In genomic region chr4:76440791-76441364, GRCm38 (mm10) we compare ENCODE assay signal across 8 mouse cellular contexts.
DNase-seq lines count a peak whose midpoint lies in the region; ATAC-seq and TF ChIP-seq lines count a peak whose summit lies in the region.

No protein-coding gene starts in this region.

- H3K4me2 ChIP-seq in heart, embryonic 15.5 days = peak overlapping the region; percentile 26
- H3K4me2 ChIP-seq in forebrain, embryonic 12.5 days = no peak overlapping the region

- H3K36me3 ChIP-seq in heart, embryonic 15.5 days = no peaks in the 10 kb centered on the region
- H3K36me3 ChIP-seq in forebrain, embryonic 12.5 days (replicated peaks) = no peaks in the 10 kb centered on the region

- DNase-seq in cerebellum, postnatal 4 days (ENCODE audit: low spot score in 2 of 2) = no peak
- peak; percentile 22 to 38 for DNase-seq in lung, adult 18-20 months
- no peak for DNase-seq in lung, adult 2 months
- peak; percentile 32 for DNase-seq in lung, postnatal 14 days
- no peak for DNase-seq in yolk sac, embryonic 10.5 days (ENCODE audit: low spot score)

- no peaks in the 10 kb centered on the region for H3K27me3 ChIP-seq in heart, embryonic 15.5 days
- no peaks in the 10 kb centered on the region for H3K27me3 ChIP-seq in forebrain, embryonic 12.5 days

- H3K4me1 ChIP-seq in lung, adult 2 months (ENCODE audit: control insufficient read depth, insufficient read depth, low read length) = no peaks in the 10 kb centered on the region; the same call in 1 of the 2 replicates
- H3K4me1 ChIP-seq in heart, embryonic 15.5 days (replicated peaks) = peaks cover 33% of the 10 kb centered on the region
- 0 out of 2 replicates have a peak, but pooled peaks cover 18% of the 10 kb centered on the region for H3K4me1 ChIP-seq in forebrain, embryonic 12.5 days

- no peak overlapping the region for H3K4me3 ChIP-seq in lung, adult 2 months (replicated peaks; ENCODE audit: extremely low read depth, low read depth, low read length)
- H3K4me3 ChIP-seq in heart, embryonic 15.5 days = no peak overlapping the region
- no peak overlapping the region for H3K4me3 ChIP-seq in forebrain, embryonic 12.5 days (replicated peaks)

- peak overlapping the region; percentile 59 for H3K27ac ChIP-seq in heart, embryonic 15.5 days
- no peak overlapping the region for H3K27ac ChIP-seq in forebrain, embryonic 12.5 days

- peak; percentile 54; the same call in 1 of the 2 replicates for ATAC-seq in cerebellum, adult (ENCODE audit: insufficient number of reproducible peaks, low FRiP score, low TSS enrichment)
- ATAC-seq in heart, embryonic 15.5 days (replicated peaks; ENCODE audit: insufficient number of reproducible peaks, insufficient read depth, low FRiP score, low read depth) = no peak
- no peak for ATAC-seq in forebrain, embryonic 12.5 days (ENCODE audit: low FRiP score)

- TF ChIP-seq CTCF in lung, adult 2 months (IDR thresholded peaks at IDR 0.05; ENCODE audit: insufficient read depth, low read length) = no peak

- TF ChIP-seq POLR2A in lung, adult 2 months (IDR thresholded peaks at IDR 0.05; ENCODE audit: borderline replicate concordance, extremely low read depth, low read depth, low read length) = no peak

- H3K9me3 ChIP-seq in heart, embryonic 15.5 days (replicated peaks) = no peaks in the 10 kb centered on the region
- no peaks in the 10 kb centered on the region for H3K9me3 ChIP-seq in forebrain, embryonic 12.5 days

- WGBS in lung, adult 2 months = 35% methylated on average over 6 of the region's 6 CpGs
- 19% methylated on average over 6 of the region's 6 CpGs for WGBS in heart, embryonic 15.5 days
- WGBS in forebrain, embryonic 12.5 days = 64% methylated on average over 6 of the region's 6 CpGs

- H3K9ac ChIP-seq in heart, embryonic 15.5 days = no peak overlapping the region
- H3K9ac ChIP-seq in forebrain, embryonic 12.5 days = no peak overlapping the region

Comparison
In these comparisons a context has a peak if more than half of its experiments do, and no peak if none do; other contexts are left out.
1. DNase-seq: peak in lung, adult 18-20 months (2 of 2) and lung, postnatal 14 days (single experiment); none in cerebellum, postnatal 4 days (0 of 2), lung, adult 2 months (single experiment) and yolk sac, embryonic 10.5 days (single experiment).